9 mouse cellular contexts compared by ENCODE assay signal in the genomic region with DNA sequence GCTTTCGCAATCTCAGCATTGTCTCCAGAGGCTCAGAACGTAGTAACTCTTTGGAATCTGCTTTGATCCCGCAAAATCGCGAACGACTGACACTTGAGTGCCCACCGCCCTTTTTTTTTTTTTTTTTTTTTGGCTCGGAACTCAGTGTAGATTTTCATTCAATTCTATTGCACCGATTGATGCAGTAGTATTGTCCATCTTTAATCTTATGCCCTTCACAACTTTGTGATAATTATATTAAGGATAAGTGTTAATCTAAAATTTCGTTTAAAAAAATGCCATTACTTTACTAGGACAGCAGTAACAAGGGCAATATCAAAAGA. TPM values are rescaled to one million over a fixed set of nuclear protein-coding genes. Genes with fewer than 3 reads are reported as not detected.
DNase-seq lines count a peak whose midpoint lies in the region; ATAC-seq and TF ChIP-seq lines count a peak whose summit lies in the region.
"Had no signal": no experiment of that assay in that cellular context is flagged by ENCODE, and none has a peak within 500 bp of the region (broad histone marks: within the 10 kb centered on the region; RNA-seq: fewer than 3 reads in every experiment).

No protein-coding gene starts in this region.

- TF ChIP-seq POLR2A in ES-Bruce4 (IDR thresholded peaks at IDR 0.05; ENCODE audit: insufficient read depth, low read length): no peak

- no peak for TF ChIP-seq EP300 in ES-Bruce4 (IDR thresholded peaks at IDR 0.05; ENCODE audit: insufficient read depth, low read depth, low read length)

- no peak for DNase-seq in heart, postnatal 4 days
- DNase-seq in forebrain, postnatal 0 days: no peak
- DNase-seq in B cell, adult 2 months: no peak
- DNase-seq in left cerebral cortex, adult 8-10 months (ENCODE audit: low spot score in 2 of 2): no peak

- TF ChIP-seq CTCF in ES-Bruce4 (IDR thresholded peaks at IDR 0.05; ENCODE audit: low read depth, low read length): no peak
- TF ChIP-seq CTCF in forebrain, postnatal 0 days (IDR thresholded peaks at IDR 0.05; ENCODE audit: low read depth): no peak

- no peak overlapping the region; the same call in 1 of the 2 replicates for H3K27ac ChIP-seq in heart, embryonic 12.5 days (ENCODE audit: poor library complexity, severe bottlenecking)
- H3K27ac ChIP-seq in ES-Bruce4 (ENCODE audit: insufficient read depth, low read length): no peak overlapping the region
- H3K27ac ChIP-seq in forebrain, postnatal 0 days (ENCODE audit: low read depth, low read length): peak overlapping the region; percentile 98; the same call in 1 of the 2 replicates
- no peak overlapping the region; the same call in 1 of the 2 replicates for H3K27ac ChIP-seq in macrophage

- peaks cover 10% of the 10 kb centered on the region; the same call in 1 of the 2 replicates for H3K79me2 ChIP-seq in macrophage (ENCODE audit: inconsistent target)

- H3K27me3 ChIP-seq in heart, embryonic 12.5 days (replicated peaks): no peaks in the 10 kb centered on the region
- H3K27me3 ChIP-seq in ES-Bruce4 (ENCODE audit: control insufficient read depth, insufficient read depth, low read length, poor library complexity, severe bottlenecking): no peaks in the 10 kb centered on the region
- no peaks in the 10 kb centered on the region for H3K27me3 ChIP-seq in forebrain, postnatal 0 days (ENCODE audit: insufficient read depth, low read length)

- H3K36me3 ChIP-seq in heart, embryonic 12.5 days: peaks cover 18% of the 10 kb centered on the region
- H3K36me3 ChIP-seq in ES-Bruce4 (ENCODE audit: control insufficient read depth, insufficient read depth, low read length, poor library complexity, severe bottlenecking): no peaks in the 10 kb centered on the region
- no peaks in the 10 kb centered on the region for H3K36me3 ChIP-seq in forebrain, postnatal 0 days (ENCODE audit: insufficient read depth)
- no peaks in the 10 kb centered on the region for H3K36me3 ChIP-seq in macrophage (ENCODE audit: inconsistent target)

- peaks cover 10% of the 10 kb centered on the region for H3K4me1 ChIP-seq in heart, embryonic 12.5 days (replicated peaks)
- no peaks in the 10 kb centered on the region for H3K4me1 ChIP-seq in ES-Bruce4 (ENCODE audit: control insufficient read depth, insufficient read depth, low read length)
- 0 out of 2 replicates have a peak, but pooled peaks cover 5% of the 10 kb centered on the region for H3K4me1 ChIP-seq in forebrain, postnatal 0 days (ENCODE audit: insufficient read depth)

- no peaks in the 10 kb centered on the region for H3K9me3 ChIP-seq in heart, embryonic 12.5 days (replicated peaks)
- no peaks in the 10 kb centered on the region for H3K9me3 ChIP-seq in ES-Bruce4 (replicated peaks; ENCODE audit: control insufficient read depth, insufficient read depth, low read length, poor library complexity, severe bottlenecking)
- no peaks in the 10 kb centered on the region for H3K9me3 ChIP-seq in forebrain, postnatal 0 days (ENCODE audit: low read length)

- no peak for ATAC-seq in heart, embryonic 12.5 days (ENCODE audit: insufficient number of reproducible peaks, low FRiP score)
- no peak for ATAC-seq in forebrain, postnatal 0 days
- ATAC-seq in frontal cortex, adult (ENCODE audit: low TSS enrichment): no peak

- WGBS in heart, embryonic 12.5 days: 1% methylated on average over 10 of the region's 10 CpGs
- under 1% methylated on average over 10 of the region's 10 CpGs for WGBS in forebrain, postnatal 0 days
- 2% methylated on average over 9 of the region's 10 CpGs for WGBS in macrophage (ENCODE audit: missing documents)

- H3K4me2 ChIP-seq in heart, embryonic 12.5 days: peak overlapping the region; percentile 41; the same call in 1 of the 2 replicates
- peak overlapping the region; percentile 86 for H3K4me2 ChIP-seq in forebrain, postnatal 0 days (ENCODE audit: low read depth)

- peak overlapping the region; percentile 74 for H3K4me3 ChIP-seq in heart, embryonic 12.5 days
- H3K4me3 ChIP-seq in ES-Bruce4 (ENCODE audit: low read depth, low read length) (peak overlapping the region; percentile 17; the same call in 1 of the 2 replicates), macrophage (ENCODE audit: inconsistent target) (peak overlapping the region; percentile 94)
- H3K4me3 ChIP-seq in forebrain, postnatal 0 days (ENCODE audit: low read depth, low read length): peak overlapping the region; percentile 65

- 0 out of 2 replicates have a peak overlapping the region, but pooled peaks have one; percentile 82 for H3K9ac ChIP-seq in heart, embryonic 12.5 days
- H3K9ac ChIP-seq in ES-Bruce4 (ENCODE audit: low read depth, poor library complexity, severe bottlenecking): no peak overlapping the region
- peak overlapping the region; percentile 87 for H3K9ac ChIP-seq in forebrain, postnatal 0 days

RNA-seq across cellular contexts. Expression of gene 4933430I17Rik, which starts 0.3 kb away (rescaled TPM):
- 0.31 and 0.43 TPM in 2 replicates for polyA plus RNA-seq in heart, embryonic 12.5 days (2016; fragmentation: Nextera tagmentation; extraction: Ambion mirVana)
- total RNA-seq in heart, postnatal 4 days (2021): under 1 TPM; 0.19 to 0.25 TPM
- polyA plus RNA-seq in ES-Bruce4 (2011; ENCODE audit: insufficient read depth, insufficient read length, low read depth, missing spikeins): 1.3 and 1.5 TPM in 2 replicates
- 0.31 and 0.38 TPM in 2 replicates for total RNA-seq in forebrain, postnatal 0 days (2014; rRNA removed)
- polyA plus RNA-seq in forebrain, postnatal 0 days (2015; fragmentation: Nextera tagmentation; extraction: Ambion mirVana): 0.50 and 0.72 TPM in 2 replicates
- 10 to 100 TPM in 3 of 26 experiments, 1 to 10 TPM in 15, under 1 TPM in 6, not detected in 2; 0.44 to 29.7 (median 5.9) TPM for total RNA-seq in macrophage (2018; cell fraction: chromatin; rRNA removed)
- total RNA-seq in macrophage (2018; cell fraction: cytosol; rRNA removed): 10 to 100 TPM in 13 of 26 experiments, 1 to 10 TPM in 13; 1.8 to 44.7 (median 13.2) TPM
- total RNA-seq in macrophage (2018; cell fraction: nucleus; rRNA removed): 10 to 100 TPM in 13 of 26 experiments, 1 to 10 TPM in 11, under 1 TPM in 2; 0.49 to 35.6 (median 7.5) TPM
- 0.87 to 3.3 TPM (median 2.3 TPM) in 3 replicates for polyA plus RNA-seq in macrophage (2018)
- under 1 TPM; 0.35 to 0.73 (median 0.44) TPM for total RNA-seq in left cerebral cortex, adult 8-10 months (2022)
- polyA plus RNA-seq: CD4-positive, CD25-positive, alpha-beta regulatory T cell, adult 4 months had no signal

RNA-seq across cellular contexts. Expression of gene Pole3, which starts 0.6 kb away (rescaled TPM):
- polyA plus RNA-seq in heart, embryonic 12.5 days (2016; fragmentation: Nextera tagmentation; extraction: Ambion mirVana): 53.6 and 59.9 TPM in 2 replicates
- total RNA-seq in heart, postnatal 4 days (2021): 10 to 100 TPM; 28.2 to 31.1 TPM
- 32.3 and 34.0 TPM in 2 replicates for polyA plus RNA-seq in ES-Bruce4 (2011; ENCODE audit: insufficient read depth, insufficient read length, low read depth, missing spikeins)
- total RNA-seq in forebrain, postnatal 0 days (2014; rRNA removed): 29.1 and 36.6 TPM in 2 replicates
- polyA plus RNA-seq in forebrain, postnatal 0 days (2015; fragmentation: Nextera tagmentation; extraction: Ambion mirVana): 52.2 and 68.3 TPM in 2 replicates
- total RNA-seq in macrophage (2018; cell fraction: chromatin; rRNA removed): 10 to 100 TPM in 4 of 26 experiments, 1 to 10 TPM in 21, under 1 TPM in 1; 0.92 to 14.0 (median 6.3) TPM
- 10 to 100 TPM; 19.6 to 31.4 (median 25.2) TPM for total RNA-seq in macrophage (2018; cell fraction: cytosol; rRNA removed)
- total RNA-seq in macrophage (2018; cell fraction: nucleus; rRNA removed): 10 to 100 TPM in 9 of 26 experiments, 1 to 10 TPM in 17; 2.1 to 20.3 (median 7.2) TPM
- 25.5 to 44.3 TPM (median 40.8 TPM) in 3 replicates for polyA plus RNA-seq in macrophage (2018)
- total RNA-seq in left cerebral cortex, adult 8-10 months (2022): 10 to 100 TPM; 27.6 to 29.5 (median 28.3) TPM

RNA-seq across cellular contexts. Expression of gene Alad, which starts 5.7 kb away (rescaled TPM):
- 74.3 and 80.0 TPM in 2 replicates for polyA plus RNA-seq in heart, embryonic 12.5 days (2016; fragmentation: Nextera tagmentation; extraction: Ambion mirVana)
- 10 to 100 TPM; 63.8 to 69.8 TPM for total RNA-seq in heart, postnatal 4 days (2021)
- polyA plus RNA-seq in ES-Bruce4 (2011; ENCODE audit: insufficient read depth, insufficient read length, low read depth, missing spikeins) (26.9 and 37.3 TPM in 2 replicates), macrophage (2018) (5.7 to 18.2 TPM (median 8.2 TPM) in 3 replicates)
- 35.8 and 37.6 TPM in 2 replicates for total RNA-seq in forebrain, postnatal 0 days (2014; rRNA removed)
- 74.7 and 74.9 TPM in 2 replicates for polyA plus RNA-seq in forebrain, postnatal 0 days (2015; fragmentation: Nextera tagmentation; extraction: Ambion mirVana)
- total RNA-seq in macrophage (2018; cell fraction: chromatin; rRNA removed): 1 to 10 TPM in 19 of 26 experiments, under 1 TPM in 7; 0.37 to 7.4 (median 2.8) TPM
- 10 to 100 TPM in 11 of 26 experiments, 1 to 10 TPM in 15; 6.3 to 12.1 (median 9.3) TPM for total RNA-seq in macrophage (2018; cell fraction: cytosol; rRNA removed)
- total RNA-seq in macrophage (2018; cell fraction: nucleus; rRNA removed): 10 to 100 TPM in 1 of 26 experiments, 1 to 10 TPM in 24, under 1 TPM in 1; 0.79 to 13.2 (median 3.5) TPM
- total RNA-seq in left cerebral cortex, adult 8-10 months (2022): 10 to 100 TPM; 35.5 to 39.6 (median 36.9) TPM

RNA-seq across cellular contexts. Expression of gene Hdhd3, which starts 22.2 kb away (rescaled TPM):
- 7.0 and 8.0 TPM in 2 replicates for polyA plus RNA-seq in heart, embryonic 12.5 days (2016; fragmentation: Nextera tagmentation; extraction: Ambion mirVana)
- 1 to 10 TPM; 6.3 to 6.9 TPM for total RNA-seq in heart, postnatal 4 days (2021)
- 0.51 and 0.75 TPM in 2 replicates for polyA plus RNA-seq in ES-Bruce4 (2011; ENCODE audit: insufficient read depth, insufficient read length, low read depth, missing spikeins)
- 3.5 and 6.6 TPM in 2 replicates for total RNA-seq in forebrain, postnatal 0 days (2014; rRNA removed)
- polyA plus RNA-seq in forebrain, postnatal 0 days (2015; fragmentation: Nextera tagmentation; extraction: Ambion mirVana): 4.4 and 4.6 TPM in 2 replicates
- 1 to 10 TPM in 11 of 26 experiments, under 1 TPM in 2, not detected in 13; 0.63 to 4.4 (median 2.5) TPM for total RNA-seq in macrophage (2018; cell fraction: chromatin; rRNA removed)
- 1 to 10 TPM in 22 of 26 experiments, under 1 TPM in 4; 0.33 to 3.1 (median 1.7) TPM for total RNA-seq in macrophage (2018; cell fraction: cytosol; rRNA removed)
- total RNA-seq in macrophage (2018; cell fraction: nucleus; rRNA removed): 1 to 10 TPM in 10 of 26 experiments, under 1 TPM in 6, not detected in 10; 0.55 to 2.7 (median 1.3) TPM
- polyA plus RNA-seq in macrophage (2018): 1.3 to 3.1 TPM (median 1.4 TPM) in 3 replicates
- total RNA-seq in left cerebral cortex, adult 8-10 months (2022): 1 to 10 TPM; 7.8 to 9.6 (median 9.5) TPM

RNA-seq across cellular contexts. Expression of gene Rgs3, which starts 34.2 kb away (rescaled TPM):
- 60.5 and 73.7 TPM in 2 replicates for polyA plus RNA-seq in heart, embryonic 12.5 days (2016; fragmentation: Nextera tagmentation; extraction: Ambion mirVana)
- 10 to 100 TPM; 64.1 to 69.4 TPM for total RNA-seq in heart, postnatal 4 days (2021)
- polyA plus RNA-seq in ES-Bruce4 (2011; ENCODE audit: insufficient read depth, insufficient read length, low read depth, missing spikeins) (15.3 and 17.8 TPM in 2 replicates), macrophage (2018) (12.8 to 17.4 TPM (median 14.9 TPM) in 3 replicates)
- 56.1 and 63.5 TPM in 2 replicates for total RNA-seq in forebrain, postnatal 0 days (2014; rRNA removed)
- 34.7 and 47.3 TPM in 2 replicates for polyA plus RNA-seq in forebrain, postnatal 0 days (2015; fragmentation: Nextera tagmentation; extraction: Ambion mirVana)
- 10 to 100 TPM in 23 of 26 experiments, 1 to 10 TPM in 3; 7.6 to 31.7 (median 15.2) TPM for total RNA-seq in macrophage (2018; cell fraction: chromatin; rRNA removed)
- 10 to 100 TPM in 25 of 26 experiments, 1 to 10 TPM in 1; 9.8 to 34.6 (median 19.9) TPM for total RNA-seq in macrophage (2018; cell fraction: cytosol; rRNA removed)
- total RNA-seq in macrophage (2018; cell fraction: nucleus; rRNA removed): 10 to 100 TPM in 25 of 26 experiments, 1 to 10 TPM in 1; 9.8 to 45.5 (median 21.3) TPM
- 10 to 100 TPM; 30.4 to 34.1 (median 32.8) TPM for total RNA-seq in left cerebral cortex, adult 8-10 months (2022)

Comparison
In these comparisons a context has a peak if more than half of its experiments do, and no peak if none do; other contexts are left out.
1. H3K4me3 ChIP-seq: peak in every context shown above with its lines; median percentile 94 in macrophage; 74 in heart, embryonic 12.5 days; 65 in forebrain, postnatal 0 days; 17 in ES-Bruce4.